In the genomic region with DNA sequence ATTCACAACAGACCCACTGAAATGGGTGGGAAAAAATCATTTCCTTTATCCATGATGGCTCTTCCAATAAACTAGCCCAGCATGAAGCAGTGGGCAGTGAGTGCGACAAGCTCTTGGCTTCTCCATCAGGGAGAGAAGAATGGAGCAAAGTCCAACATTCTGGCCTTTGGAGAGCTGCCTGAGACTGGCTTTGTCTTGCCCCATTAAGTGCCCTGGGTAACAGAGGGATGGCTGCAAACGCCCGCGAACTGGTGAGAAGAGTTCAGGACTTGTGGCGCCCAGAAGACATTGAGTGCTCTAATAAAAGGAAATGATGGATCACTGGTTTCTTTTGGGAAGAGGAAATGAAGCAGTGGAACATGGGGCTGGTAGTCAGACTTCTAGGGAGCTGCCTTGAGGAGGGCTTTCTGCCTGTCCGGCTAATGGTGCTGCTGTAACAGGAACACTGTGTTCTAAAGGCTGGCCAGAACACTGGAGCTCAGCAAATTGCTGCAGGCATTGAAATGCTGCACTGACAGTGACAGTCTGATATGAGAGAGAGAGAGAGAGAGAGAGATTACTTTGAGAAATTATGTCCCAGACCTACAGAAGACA, we compare ENCODE assay signal across 21 mouse cellular contexts.
DNase-seq lines count a peak whose midpoint lies in the region; ATAC-seq lines count a peak whose summit lies in the region.
"Had no signal": no experiment of that assay in that cellular context is flagged by ENCODE, and none has a peak within 500 bp of the region (broad histone marks: within the 10 kb centered on the region; RNA-seq: fewer than 3 reads in every experiment).

No protein-coding gene starts in this region.

- no peak overlapping the region for H3K4me2 ChIP-seq in neural tube, embryonic 13.5 days
- H3K4me2 ChIP-seq: embryonic facial prominence, embryonic 13.5 days; forebrain, embryonic 12.5 days; kidney, embryonic 15.5 days; limb, embryonic 15.5 days; neural tube, embryonic 12.5 days had no signal

- DNase-seq in kidney, adult 11 months: peak; percentile 3
- DNase-seq in kidney, postnatal 25 days: no peak
- DNase-seq in neural tube, embryonic 10.5 days (ENCODE audit: extremely low spot score, low spot score): no peak
- DNase-seq in cerebellum, postnatal 14 days: peak; percentile 46 to 58
- peak; percentile 45 to 48 for DNase-seq in layer of hippocampus, postnatal 10 days (ENCODE audit: low spot score in 2 of 2)
- no peak for DNase-seq in spleen, postnatal 36 days (ENCODE audit: low spot score in 2 of 2)
- DNase-seq: gastrocnemius, postnatal 25 days; heart, postnatal 4 days; lung, adult 18-20 months; lung, postnatal 4 days; midbrain, embryonic 14.5 days; thymus, adult 2 months had no signal

- H3K4me3 ChIP-seq in neural tube, embryonic 13.5 days: no peak overlapping the region
- H3K4me3 ChIP-seq: embryonic facial prominence, embryonic 13.5 days; forebrain, embryonic 12.5 days; heart, embryonic 10.5 days; kidney, embryonic 15.5 days; left cerebral cortex, adult 2 months; limb, embryonic 15.5 days; neural tube, embryonic 12.5 days had no signal

- H3K9ac ChIP-seq in neural tube, embryonic 13.5 days: no peak overlapping the region
- H3K9ac ChIP-seq: embryonic facial prominence, embryonic 13.5 days; forebrain, embryonic 12.5 days; kidney, embryonic 15.5 days; limb, embryonic 15.5 days; neural tube, embryonic 12.5 days had no signal

- no peaks in the 10 kb centered on the region for H3K27me3 ChIP-seq in neural tube, embryonic 13.5 days
- H3K27me3 ChIP-seq: embryonic facial prominence, embryonic 13.5 days; forebrain, embryonic 12.5 days; kidney, embryonic 15.5 days; limb, embryonic 15.5 days; neural tube, embryonic 12.5 days had no signal

- H3K9me3 ChIP-seq in neural tube, embryonic 13.5 days: no peaks in the 10 kb centered on the region
- H3K9me3 ChIP-seq: embryonic facial prominence, embryonic 13.5 days; forebrain, embryonic 12.5 days; heart, embryonic 10.5 days; kidney, embryonic 15.5 days; limb, embryonic 15.5 days; neural tube, embryonic 12.5 days had no signal

- no peaks in the 10 kb centered on the region for H3K36me3 ChIP-seq in neural tube, embryonic 13.5 days
- H3K36me3 ChIP-seq: embryonic facial prominence, embryonic 13.5 days; forebrain, embryonic 12.5 days; heart, embryonic 10.5 days; kidney, embryonic 15.5 days; limb, embryonic 15.5 days; neural tube, embryonic 12.5 days had no signal

- 44% methylated on average over 6 of the region's 6 CpGs for WGBS in neural tube, embryonic 13.5 days

- peak; percentile 40; the same call in 1 of the 2 replicates for ATAC-seq in neural tube, embryonic 13.5 days (ENCODE audit: low read depth)
- ATAC-seq: CD4-positive, CD25-positive, alpha-beta regulatory T cell, adult 4 months had no signal

- no peaks in the 10 kb centered on the region for H3K4me1 ChIP-seq in neural tube, embryonic 13.5 days (replicated peaks)
- H3K4me1 ChIP-seq: embryonic facial prominence, embryonic 13.5 days; heart, embryonic 10.5 days; kidney, embryonic 15.5 days; limb, embryonic 15.5 days; neural tube, embryonic 12.5 days had no signal

- H3K27ac ChIP-seq in neural tube, embryonic 13.5 days (replicated peaks): no peak overlapping the region
- H3K27ac ChIP-seq: embryonic facial prominence, embryonic 13.5 days; forebrain, embryonic 12.5 days; heart, embryonic 10.5 days; kidney, embryonic 15.5 days; left cerebral cortex, adult 2 months; limb, embryonic 15.5 days; neural tube, embryonic 12.5 days had no signal

Comparison
In these comparisons a context has a peak if more than half of its experiments do, and no peak if none do; other contexts are left out.
1. DNase-seq: peak in kidney, adult 11 months (single experiment), cerebellum, postnatal 14 days (2 of 2) and layer of hippocampus, postnatal 10 days (2 of 2); none in kidney, postnatal 25 days (0 of 2), neural tube, embryonic 10.5 days (single experiment) and spleen, postnatal 36 days (0 of 2).